Comparison of ENCODE assay signal across 8 mouse cellular contexts in the genomic region with DNA sequence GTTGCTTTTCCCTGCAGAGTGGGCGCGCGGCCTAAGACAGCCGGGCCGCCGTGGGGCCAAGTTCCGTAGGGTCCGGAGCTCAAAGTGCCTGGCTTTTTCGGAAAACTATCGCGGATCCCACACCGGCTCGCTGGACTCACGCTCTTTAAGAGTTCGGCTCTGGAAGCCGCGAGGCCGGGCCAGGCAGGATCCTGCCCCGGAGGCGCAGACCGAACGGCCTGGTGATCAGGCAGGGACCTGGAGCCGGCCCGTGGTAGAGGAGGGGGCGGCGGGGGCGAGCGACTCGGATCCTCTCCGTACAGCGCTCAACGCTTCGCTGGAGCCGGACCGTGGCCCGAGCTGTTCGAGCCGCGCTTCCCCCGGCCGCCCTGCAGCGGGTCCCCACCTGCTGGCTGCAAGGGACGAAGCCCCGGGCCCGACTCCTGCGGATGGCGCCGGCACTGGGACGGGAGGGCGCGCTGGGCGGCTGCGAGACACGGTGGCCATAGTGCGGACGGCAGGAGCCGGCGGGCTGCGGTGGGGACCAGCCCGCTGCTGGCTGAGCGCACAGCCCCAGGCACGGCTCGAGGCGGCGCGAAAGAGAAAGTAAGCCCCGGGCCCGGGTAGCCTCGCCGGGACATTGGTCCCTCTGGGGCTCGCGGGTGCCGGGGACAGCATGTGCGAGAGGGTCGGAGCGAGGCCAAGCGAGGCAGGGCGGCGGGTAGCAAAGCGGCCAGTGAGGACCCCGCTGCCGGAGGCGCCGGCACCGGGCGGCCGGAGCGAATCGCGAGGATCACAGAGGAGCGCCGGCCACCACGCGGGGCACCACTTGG. TPM values are rescaled to one million over a fixed set of nuclear protein-coding genes. Genes with fewer than 3 reads are reported as not detected.
DNase-seq lines count a peak whose midpoint lies in the region; TF ChIP-seq lines count a peak whose summit lies in the region.

No protein-coding gene starts in this region.

- peaks cover 85% of the 10 kb centered on the region for H3K4me1 ChIP-seq in heart, embryonic 10.5 days

- H3K27me3 ChIP-seq in heart, embryonic 10.5 days (ENCODE audit: insufficient read depth, poor library complexity, severe bottlenecking), result peaks cover 95% of the 10 kb centered on the region

- no peaks in the 10 kb centered on the region for H3K9me3 ChIP-seq in heart, embryonic 10.5 days

- TF ChIP-seq CTCF in brain, embryonic 14.5 days (IDR thresholded peaks at IDR 0.05; ENCODE audit: borderline replicate concordance, extremely low read depth, insufficient read depth, insufficient read length), result no peak

- under 1% methylated on average over 94 of the region's 94 CpGs for WGBS in heart, embryonic 10.5 days

- peak overlapping the region; percentile 93 for H3K27ac ChIP-seq in heart, embryonic 10.5 days

- H3K4me3 ChIP-seq in heart, embryonic 10.5 days, result peak overlapping the region; percentile 84

- no peaks in the 10 kb centered on the region for H3K36me3 ChIP-seq in heart, embryonic 10.5 days

- TF ChIP-seq POLR2A in brain, embryonic 14.5 days (IDR thresholded peaks at IDR 0.05; ENCODE audit: borderline replicate concordance, extremely low read depth, insufficient read depth, insufficient read length, poor library complexity, severe bottlenecking), result no peak

- peak; percentile 59 for DNase-seq in kidney, adult 18-20 months
- DNase-seq in kidney, adult 11 months, result no peak
- DNase-seq in brain, embryonic 14.5 days (ENCODE audit: low read depth), result peak; percentile 62
- DNase-seq in heart, embryonic 10.5 days (ENCODE audit: low spot score), result no peak
- peak; percentile 63 for DNase-seq in kidney, postnatal 14 days
- DNase-seq in mesoderm, embryonic 11.5 days (ENCODE audit: low read depth, low spot score), result peak; percentile 61
- DNase-seq in urinary bladder, postnatal 14 days (ENCODE audit: low spot score), result peak; percentile 40
- DNase-seq in cerebellum, adult 8-10 months, result no peak

RNA-seq across cellular contexts. Expression of a gene that starts 1.2 kb away (rescaled TPM):
- 8.9 and 10.8 TPM in 2 replicates for polyA plus RNA-seq in brain, embryonic 14.5 days (2012; rRNA removed)
- 13.9 and 16.8 TPM in 2 replicates for polyA plus RNA-seq in heart, embryonic 10.5 days (2016; fragmentation: Nextera tagmentation; extraction: Ambion mirVana)

RNA-seq across cellular contexts. Expression of a gene that starts 32.2 kb away (rescaled TPM):
- polyA plus RNA-seq in brain, embryonic 14.5 days (2012; rRNA removed), result not detected in 2 replicates
- polyA plus RNA-seq in heart, embryonic 10.5 days (2016; fragmentation: Nextera tagmentation; extraction: Ambion mirVana), result not detected in 2 replicates

Comparison
In these comparisons a context has a peak if more than half of its experiments do, and no peak if none do; other contexts are left out.
1. DNase-seq: peak in kidney, adult 18-20 months (single experiment), brain, embryonic 14.5 days (single experiment), kidney, postnatal 14 days (single experiment), mesoderm, embryonic 11.5 days (single experiment) and urinary bladder, postnatal 14 days (single experiment); none in kidney, adult 11 months (single experiment), heart, embryonic 10.5 days (single experiment) and cerebellum, adult 8-10 months (single experiment).